Mouse (Mus musculus) heart, embryonic 13.5 days (tissue): ENCODE results near the gene Lcp2. TPM values are rescaled to one million over a fixed set of nuclear protein-coding genes. Genes with fewer than 3 reads are reported as not detected.

Experiments
- ATAC-seq: fragments of 200-750 bp; cut with Nextera tagmentation; 2 replicates; pipeline ENCODE4 v1.8.0; 2017; ENCODE audit warnings: moderate TSS enrichment; ENCODE audit not compliant: insufficient number of reproducible peaks, low FRiP score, low TSS enrichment; ENCODE audit errors: extremely low read depth
- H3K27ac ChIP-seq: fragments of 300-500 bp; sonication (generic); replicated peaks from 2 replicates; pipeline ENCODE4 v1.5.1; 2015; ENCODE audit warnings: moderate library complexity, mild to moderate bottlenecking, inconsistent platforms
- H3K27me3 ChIP-seq: fragments of 300-500 bp; sonication (generic); replicated peaks from 2 replicates; pipeline ENCODE4 v1.6.1; 2015; ENCODE audit warnings: mild to moderate bottlenecking, inconsistent platforms
- H3K36me3 ChIP-seq: fragments of 300-500 bp; sonication (generic); 2 replicates; pipeline ENCODE4 v1.6.1; 2015; ENCODE audit warnings: mild to moderate bottlenecking, inconsistent platforms
- H3K4me1 ChIP-seq: fragments of 300-500 bp; sonication (generic); 2 replicates; pipeline ENCODE4 v1.6.1; 2015; ENCODE audit warnings: inconsistent platforms
- H3K4me2 ChIP-seq: fragments of 300-500 bp; sonication (generic); 2 replicates; pipeline ENCODE4 v1.6.1; 2015; ENCODE audit warnings: inconsistent platforms, mild to moderate bottlenecking, moderate library complexity
- H3K4me3 ChIP-seq: fragments of 300-500 bp; sonication (generic); 2 replicates; pipeline ENCODE4 v1.5.1; 2015; ENCODE audit warnings: moderate library complexity, mild to moderate bottlenecking, inconsistent platforms
- H3K9ac ChIP-seq: fragments of 300-500 bp; sonication (generic); 2 replicates; pipeline ENCODE4 v1.6.1; 2015; ENCODE audit warnings: inconsistent platforms, mild to moderate bottlenecking, moderate library complexity
- H3K9me3 ChIP-seq: fragments of 300-500 bp; sonication (generic); 2 replicates; pipeline ENCODE4 v1.6.1; 2016; ENCODE audit warnings: inconsistent platforms
- WGBS: fragments of 180-500 bp; shearing (Covaris S2); methylation state at CpG from one replicate; pipeline ENCODE4 v1.1.7; 2015; ENCODE audit warnings: mixed read lengths; 5-methylcytosine and 5-hydroxymethylcytosine counted together
- polyA plus RNA-seq: library from polyadenylated mRNA; unstranded; fragments of >200 nt; fragmentation: Nextera tagmentation; extraction: Ambion mirVana; gene quantifications from 2 replicates; pipeline ENCODE4 v1.2.1, GENCODE M21; 2015

The Lcp2 gene
- polyA plus RNA-seq, 1 experiment from 2014 or later = 2.2 TPM

DNA sequence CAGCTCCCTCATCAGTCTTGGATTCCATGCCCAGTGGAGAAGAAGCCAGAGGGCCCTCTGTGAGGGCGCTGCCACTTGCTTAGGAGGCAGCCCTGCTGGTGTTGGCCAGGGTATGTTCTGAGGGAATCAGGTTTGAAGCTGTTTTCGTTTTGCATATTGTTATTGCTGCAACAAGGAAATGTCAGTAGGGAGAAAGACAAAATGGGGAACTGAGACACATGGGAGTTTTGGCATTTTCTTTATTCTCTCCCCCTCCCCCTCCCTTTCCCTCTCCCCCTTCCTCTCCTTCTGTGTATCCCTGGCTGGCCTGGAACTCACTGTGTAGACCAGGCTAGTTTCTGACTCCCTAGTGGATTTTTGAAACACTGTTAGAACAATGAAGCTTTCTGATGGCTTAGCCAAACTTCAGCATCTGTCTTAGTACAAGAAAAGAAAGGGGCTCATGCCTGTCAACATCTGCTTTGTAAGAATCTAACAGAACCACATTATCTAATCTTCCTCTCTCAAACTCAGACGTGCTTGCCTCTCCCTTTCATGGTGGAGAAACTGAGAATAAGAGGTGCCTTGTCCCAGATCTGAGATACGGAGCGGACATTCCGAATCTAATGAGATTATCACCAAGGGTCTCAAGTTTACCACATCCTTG is 34.6 kb upstream of the Lcp2 start:
- no peak for ATAC-seq
- Histone ChIP-seq H3K27ac (no peak overlapping the region), H3K27me3 (no peaks in the 10 kb centered on the region), H3K4me3 (no peak overlapping the region), H3K36me3 (no peaks in the 10 kb centered on the region), H3K9ac (no peak overlapping the region), H3K4me2 (no peak overlapping the region), H3K4me1 (peaks cover 7% of the 10 kb centered on the region; the same call in 1 of the 2 replicates), H3K9me3 (no peaks in the 10 kb centered on the region)
- WGBS = 35% methylated on average over 6 of the region's 6 CpGs

DNA sequence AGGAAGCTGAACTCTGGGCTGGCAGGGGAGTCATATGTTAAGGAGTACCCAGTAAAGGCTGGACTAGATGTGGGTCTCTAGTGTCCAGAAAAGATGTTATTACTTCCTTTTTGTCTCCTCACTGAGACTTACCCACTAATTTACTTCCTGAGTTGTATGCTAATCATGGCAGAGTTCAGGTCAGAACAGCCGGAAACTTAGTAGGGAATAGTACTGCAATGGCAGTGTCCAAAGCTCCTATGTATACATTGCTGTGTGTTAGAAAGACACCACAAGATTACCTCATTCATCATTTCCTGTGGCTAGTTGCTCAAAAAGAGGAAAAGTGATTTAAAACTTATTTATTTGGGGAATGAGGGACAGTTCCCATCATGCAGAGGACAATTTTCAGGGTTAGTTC is 21.6 kb upstream of the Lcp2 start:
- no peaks in the 10 kb centered on the region for H3K9me3 ChIP-seq
- WGBS = 83% methylated on average over 1 of the region's 1 CpGs
- no peaks in the 10 kb centered on the region for H3K36me3 ChIP-seq
- no peak for ATAC-seq
- H3K4me2 ChIP-seq = no peak overlapping the region
- no peak overlapping the region for H3K9ac ChIP-seq
- H3K4me1 ChIP-seq = no peaks in the 10 kb centered on the region
- no peaks in the 10 kb centered on the region for H3K27me3 ChIP-seq
- H3K27ac ChIP-seq = no peak overlapping the region
- H3K4me3 ChIP-seq = no peak overlapping the region

DNA sequence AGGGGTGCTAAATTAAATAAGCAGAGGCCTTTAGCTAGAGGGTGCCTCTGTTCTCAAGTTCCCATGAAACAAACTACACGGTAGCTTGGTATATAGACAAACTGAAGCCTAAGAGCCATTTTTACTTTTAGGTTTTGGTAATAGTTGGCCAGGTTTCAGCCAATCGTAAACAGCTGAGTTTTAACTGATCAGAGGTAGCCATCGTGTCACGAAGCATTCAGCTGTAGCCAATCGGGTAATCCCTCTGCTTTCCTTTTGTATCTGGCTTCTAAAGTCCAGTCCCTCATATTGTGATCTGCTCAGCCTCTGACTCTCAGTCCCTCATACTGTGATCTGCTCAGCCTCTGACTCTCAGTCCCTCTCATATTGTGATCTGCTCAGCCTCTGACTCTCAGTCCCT is 17.1 kb upstream of the Lcp2 start:
- H3K9me3 ChIP-seq = no peaks in the 10 kb centered on the region
- H3K4me2 ChIP-seq = no peak overlapping the region
- peaks cover 8% of the 10 kb centered on the region; the same call in 1 of the 2 replicates for H3K4me1 ChIP-seq
- H3K27ac ChIP-seq = no peak overlapping the region
- no peak for ATAC-seq
- H3K27me3 ChIP-seq = no peaks in the 10 kb centered on the region
- no peak overlapping the region for H3K9ac ChIP-seq
- H3K36me3 ChIP-seq = no peaks in the 10 kb centered on the region
- H3K4me3 ChIP-seq = no peak overlapping the region
- 74% methylated on average over 5 of the region's 5 CpGs for WGBS

DNA sequence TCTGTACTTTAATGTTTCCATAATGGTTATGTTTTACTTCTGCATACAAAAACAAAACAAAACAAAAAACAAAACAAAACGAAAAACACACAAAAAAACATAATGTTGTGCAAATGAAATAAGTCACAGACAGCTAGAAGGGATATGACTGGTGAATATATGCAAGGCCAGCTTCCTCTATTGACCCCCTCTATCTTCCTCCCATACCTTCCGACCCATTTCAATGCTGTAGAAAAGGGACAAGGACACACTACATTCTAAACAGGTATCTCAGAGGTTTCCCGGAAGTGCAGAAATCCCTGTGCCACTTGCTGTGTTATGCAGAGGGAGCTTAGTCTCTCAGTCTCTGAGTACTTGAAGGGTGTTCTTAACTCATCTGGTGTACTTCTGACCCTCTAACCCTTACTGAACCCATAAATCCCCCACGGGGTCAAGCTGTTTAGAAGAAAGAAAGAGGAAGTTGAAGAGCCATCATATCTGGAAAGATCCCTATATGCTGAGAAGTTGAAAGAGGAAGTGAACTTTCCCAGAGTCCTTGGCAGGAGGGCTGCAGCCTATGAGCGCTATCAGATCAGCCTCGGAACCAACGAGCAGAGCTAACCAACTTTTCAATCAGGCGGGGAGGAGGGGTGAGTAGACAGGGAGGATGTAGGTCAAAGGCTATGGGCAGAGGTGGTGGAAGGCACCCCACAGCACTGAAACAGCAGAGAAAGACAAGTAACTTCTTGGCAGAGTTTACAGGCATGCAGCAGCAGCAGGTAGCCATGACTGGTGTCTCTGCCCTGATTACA is 15.5 kb upstream of the Lcp2 start:
- 48% methylated on average over 8 of the region's 8 CpGs for WGBS
- Histone ChIP-seq H3K27ac (no peak overlapping the region), H3K27me3 (no peaks in the 10 kb centered on the region), H3K36me3 (no peaks in the 10 kb centered on the region), H3K4me2 (peak overlapping the region; percentile 13; the same call in 1 of the 2 replicates), H3K4me3 (no peak overlapping the region), H3K4me1 (peaks cover 8% of the 10 kb centered on the region; the same call in 1 of the 2 replicates), H3K9me3 (no peaks in the 10 kb centered on the region), H3K9ac (no peak overlapping the region)
- no peak for ATAC-seq

- H3K4me2 ChIP-seq = no peak overlapping the region
- no peaks in the 10 kb centered on the region for H3K9me3 ChIP-seq
- 76% methylated on average over 5 of the region's 5 CpGs for WGBS
- H3K4me1 ChIP-seq = peaks cover 8% of the 10 kb centered on the region; the same call in 1 of the 2 replicates
- no peak overlapping the region for H3K9ac ChIP-seq
- H3K27ac ChIP-seq = no peak overlapping the region
- ATAC-seq = no peak
- H3K4me3 ChIP-seq = no peak overlapping the region
- no peaks in the 10 kb centered on the region for H3K27me3 ChIP-seq
- H3K36me3 ChIP-seq = no peaks in the 10 kb centered on the region
Observed at GRCm38 (mm10) chr11:34034008-34034505, 12.7 kb upstream of the Lcp2 start.

DNA sequence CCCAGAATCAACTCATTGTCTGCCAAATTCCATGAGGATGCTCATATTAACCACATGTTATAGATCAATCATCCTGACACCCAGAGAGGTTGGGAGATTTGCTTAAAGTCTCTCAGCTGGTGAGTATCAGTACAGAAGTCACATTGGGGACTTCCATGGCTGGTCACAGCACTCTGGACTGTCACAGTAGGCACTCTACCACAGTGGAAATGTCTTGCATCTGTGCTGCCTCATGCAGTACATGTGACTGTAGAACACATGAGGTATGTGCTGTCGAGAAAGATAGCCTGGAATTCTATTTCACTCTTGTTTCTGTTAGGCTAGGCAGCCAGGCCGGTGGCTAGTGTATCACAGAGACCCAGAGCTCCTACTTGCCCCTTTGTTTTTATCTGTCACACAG is 11.9 kb upstream of the Lcp2 start:
- H3K4me1 ChIP-seq = peaks cover 8% of the 10 kb centered on the region; the same call in 1 of the 2 replicates
- H3K27ac ChIP-seq = no peak overlapping the region
- H3K4me3 ChIP-seq = no peak overlapping the region
- H3K9me3 ChIP-seq = no peaks in the 10 kb centered on the region
- no peaks in the 10 kb centered on the region for H3K36me3 ChIP-seq
- H3K9ac ChIP-seq = no peak overlapping the region
- ATAC-seq = no peak
- H3K27me3 ChIP-seq = no peaks in the 10 kb centered on the region
- 60% methylated on average over 2 of the region's 2 CpGs for WGBS
- H3K4me2 ChIP-seq = no peak overlapping the region

DNA sequence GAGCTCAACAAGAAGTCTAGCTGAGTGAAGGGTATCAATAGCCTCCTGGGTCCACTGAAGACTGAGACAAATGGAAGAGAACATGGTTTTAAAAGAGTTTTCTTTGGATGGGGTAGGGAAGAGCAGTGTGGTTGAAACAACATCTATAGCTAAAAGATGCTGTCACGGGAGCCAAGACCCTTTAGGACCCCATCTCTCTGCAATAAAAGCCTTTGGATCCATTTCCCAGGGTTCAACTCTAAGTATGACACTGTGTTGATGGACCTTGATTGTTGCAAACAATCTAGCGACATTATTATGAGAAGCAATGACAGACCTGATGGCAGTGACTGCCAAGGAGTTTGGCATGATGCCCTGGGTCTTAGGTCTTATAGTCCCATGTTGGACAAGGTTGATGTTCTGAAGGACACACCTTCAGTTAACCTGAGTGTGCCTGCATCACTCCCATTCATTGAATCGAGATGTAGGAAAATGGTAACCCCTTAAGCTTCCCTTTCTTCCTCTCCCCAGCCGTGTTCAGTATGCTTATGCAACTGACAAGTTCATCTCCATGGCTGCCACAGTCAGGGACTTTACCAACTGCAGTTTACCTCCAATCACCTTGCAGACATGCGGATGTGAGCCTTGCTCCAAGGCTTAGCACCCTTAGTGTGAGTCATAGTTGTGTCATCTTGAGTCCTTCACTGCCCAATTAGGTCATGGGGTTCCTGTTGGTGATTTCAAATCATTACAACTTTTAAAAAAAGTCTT is 10.6 kb upstream of the Lcp2 start:
- no peaks in the 10 kb centered on the region for H3K36me3 ChIP-seq
- H3K4me1 ChIP-seq = peaks cover 8% of the 10 kb centered on the region; the same call in 1 of the 2 replicates
- no peak for ATAC-seq
- WGBS = 80% methylated on average over 5 of the region's 5 CpGs
- H3K9ac ChIP-seq = no peak overlapping the region
- H3K4me2 ChIP-seq = no peak overlapping the region
- H3K27me3 ChIP-seq = no peaks in the 10 kb centered on the region
- no peak overlapping the region for H3K27ac ChIP-seq
- H3K9me3 ChIP-seq = no peaks in the 10 kb centered on the region
- no peak overlapping the region for H3K4me3 ChIP-seq

GRCm38 (mm10) chr11:34040061-34040460 is 6.7 kb upstream of the Lcp2 start:
- Histone ChIP-seq H3K4me1 (no peaks in the 10 kb centered on the region), H3K27me3 (no peaks in the 10 kb centered on the region), H3K4me3 (no peak overlapping the region), H3K9ac (no peak overlapping the region), H3K4me2 (no peak overlapping the region), H3K9me3 (no peaks in the 10 kb centered on the region), H3K36me3 (no peaks in the 10 kb centered on the region), H3K27ac (no peak overlapping the region)
- no peak for ATAC-seq
- 64% methylated on average over 5 of the region's 5 CpGs for WGBS

GRCm38 (mm10) chr11:34042808-34043207 is 3.9 kb upstream of the Lcp2 start:
- 45% methylated on average over 1 of the region's 1 CpGs for WGBS
- no peak overlapping the region for H3K4me2 ChIP-seq
- ATAC-seq = no peak
- no peaks in the 10 kb centered on the region for H3K27me3 ChIP-seq
- no peak overlapping the region for H3K9ac ChIP-seq
- H3K4me1 ChIP-seq = no peaks in the 10 kb centered on the region
- H3K36me3 ChIP-seq = no peaks in the 10 kb centered on the region
- no peak overlapping the region for H3K4me3 ChIP-seq
- no peak overlapping the region for H3K27ac ChIP-seq
- no peaks in the 10 kb centered on the region for H3K9me3 ChIP-seq

- H3K4me3 ChIP-seq = no peak overlapping the region
- 75% methylated on average over 5 of the region's 5 CpGs for WGBS
- ATAC-seq = no peak
Observed at GRCm38 (mm10) chr11:34047542-34047937, 820 bp downstream of the Lcp2 start.

GRCm38 (mm10) chr11:34048375-34049124 is 1.8 kb downstream of the Lcp2 start:
- H3K27me3 ChIP-seq = no peaks in the 10 kb centered on the region
- no peak for ATAC-seq
- no peaks in the 10 kb centered on the region for H3K4me1 ChIP-seq
- no peaks in the 10 kb centered on the region for H3K9me3 ChIP-seq
- no peak overlapping the region for H3K27ac ChIP-seq
- H3K4me2 ChIP-seq = no peak overlapping the region
- no peaks in the 10 kb centered on the region for H3K36me3 ChIP-seq
- H3K4me3 ChIP-seq = no peak overlapping the region
- no peak overlapping the region for H3K9ac ChIP-seq
- 83% methylated on average over 8 of the region's 8 CpGs for WGBS

More at GRCm38 (mm10) chr11:34047542-34047937, 820 bp downstream of the Lcp2 start:
- H3K4me1 ChIP-seq = no peaks in the 10 kb centered on the region
- H3K9me3 ChIP-seq = no peaks in the 10 kb centered on the region
- no peak overlapping the region for H3K4me2 ChIP-seq
- H3K27me3 ChIP-seq = no peaks in the 10 kb centered on the region
- H3K27ac ChIP-seq = no peak overlapping the region
- H3K36me3 ChIP-seq = no peaks in the 10 kb centered on the region
- no peak overlapping the region for H3K9ac ChIP-seq
